Mouse (Mus musculus): ENCODE measurements around the gene H60c.

- TF ChIP-seq CTCF (IDR thresholded peaks at IDR 0.05; ENCODE audit: low read depth, low read length) (no peak), POLR2A (IDR thresholded peaks at IDR 0.05; ENCODE audit: insufficient read depth, low read length) (no peak)
Measured at GRCm38 (mm10) chr10:3266729-3267128, 842 bp downstream of the H60c start.
